Mouse (Mus musculus): Measurements from ENCODE around the gene Taf6.
"Not testable (repeated sequence)": the region's sequence is repeated elsewhere in the genome, so short reads cannot be mapped to it uniquely, and the experiment has no call there.

The Taf6 gene

DNA sequence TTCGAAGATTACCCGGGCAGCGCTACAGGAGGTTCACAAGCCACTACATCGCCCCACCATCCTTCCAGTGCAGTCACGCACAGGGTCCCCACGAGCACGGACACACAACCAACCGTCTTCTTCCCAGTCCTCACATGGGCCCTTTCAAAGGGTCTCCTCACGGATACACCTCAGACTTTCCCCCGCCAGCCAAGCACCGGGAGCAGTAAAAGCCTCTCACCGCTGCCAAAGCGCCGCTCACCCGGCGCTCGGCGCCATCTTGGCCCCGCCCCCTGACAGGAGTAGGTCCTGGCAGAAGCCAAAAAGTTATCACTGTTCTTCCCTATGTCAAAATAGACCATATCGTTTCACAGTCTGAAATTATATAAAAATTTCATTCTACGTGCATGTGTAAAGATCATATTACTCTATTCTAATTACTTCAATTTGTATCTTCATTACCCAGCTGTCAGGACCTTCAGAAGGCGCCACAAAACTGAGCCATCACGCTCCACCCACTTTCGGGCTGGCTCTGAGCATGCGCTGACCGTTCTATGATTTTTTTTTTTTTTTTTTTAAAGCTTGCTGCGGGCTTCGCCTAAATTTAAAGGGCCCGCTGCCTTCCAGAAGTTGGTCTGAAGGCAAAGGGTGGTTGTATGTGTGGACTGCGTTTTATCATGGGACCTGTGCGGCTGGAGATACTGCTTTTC is at the start of gene Taf6, which contains the start of gene Cnpy4:
Gene Taf6, minus strand, starts transcription at position 502 of the 689 bp plus-strand sequence.
Gene Cnpy4, plus strand, starts transcription at position 536 of the 689 bp plus-strand sequence.
- peak; percentile 63 to 73 for DNase-seq (ENCODE audit: low spot score in 2 of 2)

DNA sequence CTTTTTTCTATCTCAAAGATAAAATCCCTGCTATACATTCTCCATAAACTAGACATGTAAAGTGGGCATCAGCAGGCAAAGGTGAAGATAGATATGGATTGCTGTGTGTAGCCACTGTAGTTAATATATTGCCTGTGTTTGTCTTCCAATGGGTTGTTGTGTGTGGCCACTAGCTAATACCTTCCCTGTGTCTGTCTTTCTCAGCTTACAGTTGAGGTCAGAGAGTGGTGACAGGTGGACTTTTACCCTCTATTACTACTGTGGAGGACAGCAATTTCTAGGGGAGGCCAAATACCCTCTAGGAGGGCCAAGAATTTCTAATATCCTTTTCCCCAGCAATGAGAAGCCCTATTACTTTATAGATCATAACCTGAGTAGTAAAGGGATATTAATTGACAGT is 47.0 kb upstream of the Taf6 start:
- DNase-seq (ENCODE audit: low spot score in 2 of 2) = no peak

DNA sequence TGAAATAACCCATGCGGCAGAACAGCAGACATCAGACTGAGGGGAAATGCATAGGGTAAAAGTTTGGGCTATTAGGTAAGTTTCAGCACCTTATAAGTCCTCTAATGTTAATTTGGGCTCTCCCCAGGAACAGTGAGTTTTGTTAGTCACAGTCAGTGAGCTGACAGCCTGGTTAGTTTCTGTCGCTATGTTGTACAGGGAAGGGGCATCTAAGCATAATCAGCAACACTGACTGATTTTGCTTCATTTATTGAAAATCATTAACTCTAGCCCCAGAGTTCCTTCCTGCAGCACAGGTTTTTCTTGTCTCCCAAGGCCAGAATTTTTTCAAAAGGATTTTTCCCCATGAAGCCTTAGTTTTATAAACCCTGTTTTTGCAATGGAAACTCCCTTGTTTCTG is 46.5 kb upstream of the Taf6 start:
- no peak for DNase-seq (ENCODE audit: low spot score in 2 of 2)

DNA sequence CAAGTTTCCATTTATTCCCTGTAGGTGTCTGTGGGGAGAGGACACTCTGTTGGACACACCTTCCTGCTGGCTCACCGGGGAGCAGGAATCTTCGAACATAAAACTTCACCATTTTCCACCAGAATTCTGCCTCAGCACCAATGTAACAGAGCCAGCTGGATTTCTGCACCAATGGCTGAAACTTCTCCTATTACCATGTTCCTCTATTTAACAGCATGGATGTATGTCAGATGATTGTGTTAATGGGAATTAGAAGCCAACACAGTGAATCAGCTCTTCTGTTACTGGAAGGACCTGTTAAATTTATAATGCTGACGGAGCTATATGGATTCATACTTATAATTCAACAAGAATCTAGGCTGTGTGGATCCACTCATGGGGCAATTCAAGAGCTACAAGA is 42.3 kb upstream of the Taf6 start:
- no peak for DNase-seq (ENCODE audit: low spot score in 2 of 2)

DNA sequence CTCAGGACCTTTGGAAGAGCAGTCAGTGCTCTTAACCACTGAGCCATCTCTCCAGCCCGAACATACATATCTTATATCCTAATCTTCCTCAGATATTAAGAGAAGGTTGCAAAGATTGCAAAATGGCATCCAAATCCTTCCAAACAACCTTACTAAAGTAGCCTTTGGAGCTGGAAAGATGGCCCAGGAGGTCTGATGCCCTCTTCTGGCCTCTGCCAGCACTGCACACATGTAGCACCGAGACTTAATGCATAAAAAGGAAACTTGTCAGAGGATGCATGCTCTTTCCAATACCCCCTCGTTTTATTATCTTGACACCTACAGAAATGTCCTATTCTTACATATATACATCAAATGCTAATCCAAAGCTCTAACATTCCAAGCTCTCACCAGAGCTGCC is 40.8 kb upstream of the Taf6 start:
- DNase-seq (ENCODE audit: low spot score in 2 of 2) = peak in 1 of 2 experiments; percentile 5

DNA sequence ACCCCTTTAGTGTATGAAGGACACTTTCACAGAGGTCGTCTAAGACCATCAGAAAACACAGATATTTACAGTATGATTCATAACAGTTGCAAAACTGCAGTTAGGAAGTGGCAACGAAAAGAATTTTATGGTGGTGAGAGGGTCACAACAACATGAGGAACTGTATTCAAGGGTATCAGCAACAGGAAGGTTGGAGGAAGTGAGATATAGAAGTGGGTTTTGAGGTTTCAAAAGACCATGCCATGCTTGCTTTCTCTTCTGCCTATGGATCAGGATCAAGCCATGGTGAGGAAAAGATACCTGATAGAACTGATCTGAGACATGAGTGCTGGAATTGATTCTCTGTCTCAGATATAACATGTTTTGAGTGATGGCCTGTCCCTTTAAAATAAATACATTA is 40.1 kb upstream of the Taf6 start:
- no peak for DNase-seq (ENCODE audit: low spot score in 2 of 2)

DNA sequence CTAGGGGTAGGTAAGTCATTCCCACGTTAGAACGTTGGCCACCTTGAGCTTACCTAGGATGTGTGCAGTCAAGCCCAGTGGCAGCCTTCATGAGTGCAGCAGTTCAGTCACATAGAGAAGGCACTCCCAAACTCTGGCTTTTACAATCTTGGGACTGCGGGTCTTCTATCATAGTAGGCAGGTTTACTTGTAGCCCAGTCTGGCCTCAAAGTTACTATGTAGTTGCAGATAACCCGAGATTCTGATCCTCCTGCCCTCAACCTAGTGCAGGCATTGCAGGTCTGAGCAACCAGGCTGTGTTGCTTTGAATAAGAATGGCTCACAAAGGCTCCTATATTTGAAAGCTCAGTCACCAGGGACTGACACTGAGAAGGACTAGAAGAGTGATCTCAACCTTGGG is 39.2 kb upstream of the Taf6 start:
- DNase-seq (ENCODE audit: low spot score in 2 of 2) = no peak

DNA sequence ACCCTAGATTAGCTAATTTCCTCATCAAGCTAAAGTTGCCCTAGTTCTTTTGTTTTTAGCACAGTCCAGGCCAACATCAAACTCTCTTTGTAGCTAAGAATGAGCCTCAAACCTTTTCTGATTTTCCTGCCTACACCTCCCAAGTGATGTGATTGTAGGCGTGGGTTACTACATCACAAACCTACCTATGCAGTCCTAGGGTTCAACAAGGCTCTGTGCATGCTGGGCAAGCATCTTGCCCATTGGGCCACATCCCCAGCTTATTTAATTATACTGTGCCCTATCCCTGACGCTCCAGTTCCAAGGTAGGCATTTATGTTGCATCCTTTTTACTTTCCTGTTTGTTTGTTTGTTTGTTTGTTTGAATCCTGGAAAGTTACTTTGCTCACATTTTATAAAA is 38.4 kb upstream of the Taf6 start, which contains the start of gene Nxpe5:
Gene Nxpe5, plus strand, starts transcription at position 199 of the 400 bp plus-strand sequence.
- DNase-seq (ENCODE audit: low spot score in 2 of 2) = no peak

DNA sequence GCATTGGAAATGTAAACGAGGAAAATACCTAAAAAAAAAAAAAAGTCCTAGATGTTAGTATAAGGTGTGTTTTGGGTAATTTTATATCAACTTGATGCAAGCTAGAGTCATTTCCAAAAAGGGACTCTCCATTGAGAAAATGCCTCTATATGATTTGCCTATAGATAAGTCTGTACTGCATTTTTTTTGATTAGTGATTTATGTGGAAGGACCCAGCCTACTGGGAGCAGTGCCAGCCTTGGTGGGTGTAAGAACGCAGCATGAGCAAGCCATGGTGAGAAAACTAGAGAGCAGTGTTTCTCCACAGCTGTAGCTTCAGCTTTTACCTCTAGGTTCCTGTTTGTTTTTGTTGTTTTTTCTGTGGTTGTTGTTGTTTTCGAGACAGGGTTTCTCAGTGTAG is 36.0 kb upstream of the Taf6 start:
- no peak for DNase-seq (ENCODE audit: low spot score in 2 of 2)

DNA sequence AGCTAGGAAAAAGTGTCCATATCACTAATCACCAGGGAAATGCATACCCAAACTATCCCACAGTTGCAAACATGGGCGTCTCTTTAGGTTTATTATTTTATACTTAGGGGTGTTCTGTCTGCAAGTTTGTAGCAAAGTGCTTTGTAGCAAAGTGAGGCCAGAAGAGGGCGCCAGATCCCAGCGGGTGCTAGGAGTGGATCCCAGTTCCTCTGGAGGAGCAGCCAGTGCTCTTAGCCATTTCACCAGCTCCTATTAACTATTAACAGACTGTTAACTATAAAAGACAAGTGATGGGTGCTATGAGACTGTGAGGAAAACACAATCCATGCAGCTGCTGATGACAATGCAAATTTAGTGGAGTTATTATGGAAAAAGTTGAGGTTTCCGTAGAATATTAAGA is 34.9 kb upstream of the Taf6 start:
- DNase-seq (ENCODE audit: low spot score in 2 of 2) = peak; percentile 45 to 82

DNA sequence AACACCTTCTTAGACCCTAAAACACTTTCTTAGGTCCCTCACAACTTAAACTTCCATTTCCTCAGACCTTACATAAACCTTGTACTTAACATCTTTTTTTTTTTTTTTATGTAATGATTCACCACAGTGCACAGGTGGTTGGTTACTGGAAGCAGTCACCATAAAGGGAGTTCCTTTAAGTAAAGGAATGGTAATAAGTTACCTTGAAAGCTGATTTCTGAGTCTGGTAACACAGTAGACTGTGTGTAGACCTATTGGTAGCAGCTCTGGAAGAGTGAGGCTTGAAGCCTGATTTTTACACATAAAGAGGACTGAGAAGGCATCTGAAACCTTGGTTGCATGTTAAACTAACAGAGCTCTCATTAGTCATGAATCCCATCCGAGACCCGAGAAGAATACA is 32.6 kb upstream of the Taf6 start:
- DNase-seq (ENCODE audit: low spot score in 2 of 2) = no peak

DNA sequence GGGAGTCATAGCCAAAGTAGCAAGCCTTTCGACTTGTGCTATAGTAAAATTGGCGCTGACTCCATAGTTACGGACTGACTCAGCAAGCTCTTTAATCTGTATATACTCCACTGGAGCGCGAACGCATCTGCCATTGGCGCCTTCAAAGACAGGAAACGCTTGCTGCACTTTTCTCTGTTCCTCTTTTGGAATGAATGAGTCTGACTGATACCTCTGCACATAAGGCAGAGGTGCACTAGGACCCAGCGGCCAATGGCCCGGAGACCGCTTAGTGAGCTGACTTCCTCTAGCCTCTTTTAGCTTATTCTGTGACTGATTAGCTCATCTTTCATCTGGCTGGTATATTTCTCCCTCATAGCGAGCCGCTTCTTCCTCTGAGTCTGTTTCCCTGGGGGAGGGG is 29.4 kb upstream of the Taf6 start:
- DNase-seq (ENCODE audit: low spot score in 2 of 2) = not testable (repeated sequence)

DNA sequence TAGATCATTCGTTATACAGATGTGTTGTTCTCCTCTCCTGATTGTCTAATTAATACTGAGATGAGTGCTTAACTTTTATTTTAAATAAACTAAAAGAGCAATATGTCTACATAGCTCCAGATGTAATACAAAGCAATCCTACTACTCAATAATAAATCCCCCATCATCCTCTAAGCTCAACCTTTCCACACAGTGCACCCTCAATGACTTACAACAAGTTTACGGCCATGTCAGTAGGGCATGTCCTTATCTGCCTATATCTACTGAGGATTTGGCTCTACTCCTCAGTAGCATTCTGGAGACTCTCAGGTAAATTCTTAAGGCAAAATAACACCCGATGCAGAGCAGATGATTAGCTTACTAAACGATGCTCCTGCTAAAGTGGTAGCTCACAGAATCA is 20.6 kb upstream of the Taf6 start:
- DNase-seq (ENCODE audit: low spot score in 2 of 2) = no peak

DNA sequence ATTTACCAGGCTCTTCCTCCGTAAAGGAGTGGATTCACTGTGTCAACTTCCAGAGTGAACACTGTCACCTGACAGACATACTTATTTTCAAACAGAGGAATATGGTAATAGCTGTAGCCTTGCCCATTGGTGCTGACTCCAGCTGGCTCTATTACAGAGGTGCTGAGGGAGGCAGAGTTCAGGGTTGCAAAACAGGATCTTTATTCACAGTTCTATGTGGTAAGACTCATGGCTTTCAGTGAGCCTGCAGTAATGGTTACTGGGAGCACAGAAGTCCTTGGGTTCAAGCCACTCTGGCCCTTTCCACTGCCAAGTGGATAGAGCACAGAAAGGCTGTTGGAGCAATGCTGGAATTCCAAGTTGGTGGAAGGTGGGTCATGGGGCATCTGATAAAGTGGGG is 20.0 kb upstream of the Taf6 start:
- no peak for DNase-seq (ENCODE audit: low spot score in 2 of 2)

DNA sequence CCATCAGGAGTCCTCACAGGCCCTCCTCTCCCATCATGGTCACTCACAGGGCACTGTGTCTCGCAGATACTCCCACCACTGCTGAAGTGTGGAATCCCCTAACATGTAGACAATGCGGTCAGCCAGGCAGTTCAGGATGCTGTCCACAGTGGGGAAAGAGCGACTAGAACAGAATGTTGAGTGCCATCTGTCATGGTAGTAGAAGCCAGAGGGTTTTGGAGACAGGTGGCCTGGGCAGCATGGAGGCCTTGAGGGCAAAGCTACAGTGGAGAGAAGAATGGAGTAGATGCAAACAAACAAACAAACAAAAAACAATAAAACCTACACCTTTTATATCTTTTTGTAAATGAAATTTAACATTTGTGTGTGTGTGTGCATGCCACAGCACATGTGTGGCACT is 14.8 kb upstream of the Taf6 start:
- DNase-seq (ENCODE audit: low spot score in 2 of 2) = no peak

DNA sequence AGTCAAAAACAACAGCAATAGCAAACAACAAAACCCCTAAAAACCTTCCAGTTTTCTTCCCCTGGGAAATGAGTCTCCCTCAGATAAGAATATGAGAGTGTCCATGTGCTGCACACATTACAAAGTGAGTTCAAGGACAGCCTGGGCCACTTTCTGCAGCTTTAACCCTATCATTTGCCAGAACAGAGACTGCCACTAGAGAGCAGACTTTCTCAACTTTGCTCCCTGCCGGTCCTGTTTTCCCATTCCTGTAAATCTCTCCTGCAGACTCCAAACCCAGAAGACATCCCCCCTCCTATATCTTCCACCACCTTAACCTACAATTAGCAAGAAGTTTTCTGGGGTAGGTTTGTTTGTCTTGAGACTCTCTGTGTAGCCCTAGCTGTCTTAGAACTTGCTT is 12.3 kb upstream of the Taf6 start:
- DNase-seq (ENCODE audit: low spot score in 2 of 2) = no peak

DNA sequence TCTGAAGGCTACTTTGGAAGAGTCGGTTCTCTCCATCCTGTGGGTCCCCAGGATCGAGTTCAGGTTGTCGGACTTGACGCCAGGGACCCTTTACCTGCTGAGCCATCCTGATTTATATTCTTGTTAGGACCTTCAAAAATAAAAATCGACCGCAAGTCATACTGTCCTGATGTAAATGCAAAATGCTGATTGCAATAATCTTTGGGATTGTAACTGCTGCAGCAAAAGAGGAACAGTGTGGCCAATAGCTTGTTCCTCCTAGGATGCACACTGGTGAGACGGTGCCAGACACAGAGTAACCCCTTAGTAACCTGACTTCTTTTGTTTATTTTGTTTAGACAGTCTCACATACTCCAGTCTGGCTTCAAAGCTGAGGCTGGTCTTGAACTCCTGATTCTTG is 8.2 kb upstream of the Taf6 start:
- no peak for DNase-seq (ENCODE audit: low spot score in 2 of 2)

DNA sequence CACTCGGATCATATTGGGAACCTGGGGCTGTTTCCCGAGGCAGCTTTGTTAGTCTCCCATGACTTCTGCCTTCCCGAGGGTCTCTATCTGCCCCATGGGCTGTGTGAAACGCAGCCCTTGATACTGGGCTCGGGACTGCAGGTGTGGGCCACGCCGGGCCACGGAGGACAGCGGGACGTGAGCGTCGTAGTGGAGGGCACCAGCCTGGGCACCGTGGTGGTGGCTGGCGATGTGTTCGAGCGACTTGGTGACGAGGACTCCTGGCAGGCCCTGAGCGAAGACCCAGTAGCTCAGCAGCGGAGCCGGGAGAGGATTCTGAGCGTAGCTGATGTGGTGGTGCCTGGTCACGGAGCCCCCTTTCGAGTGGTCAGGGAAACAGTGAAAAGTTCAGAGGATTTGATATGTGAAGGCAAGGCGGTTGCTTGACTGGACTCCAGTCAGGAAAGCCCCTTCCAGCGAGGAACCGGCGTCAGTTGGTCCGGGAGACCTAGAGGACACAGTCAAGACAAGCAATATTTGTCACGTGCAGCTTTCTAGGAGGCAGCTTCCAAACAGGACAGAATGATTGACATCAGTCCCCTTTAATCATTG is 7.6 kb upstream of the Taf6 start:
- peak in 1 of 2 experiments; percentile 35 for DNase-seq (ENCODE audit: low spot score in 2 of 2)

DNA sequence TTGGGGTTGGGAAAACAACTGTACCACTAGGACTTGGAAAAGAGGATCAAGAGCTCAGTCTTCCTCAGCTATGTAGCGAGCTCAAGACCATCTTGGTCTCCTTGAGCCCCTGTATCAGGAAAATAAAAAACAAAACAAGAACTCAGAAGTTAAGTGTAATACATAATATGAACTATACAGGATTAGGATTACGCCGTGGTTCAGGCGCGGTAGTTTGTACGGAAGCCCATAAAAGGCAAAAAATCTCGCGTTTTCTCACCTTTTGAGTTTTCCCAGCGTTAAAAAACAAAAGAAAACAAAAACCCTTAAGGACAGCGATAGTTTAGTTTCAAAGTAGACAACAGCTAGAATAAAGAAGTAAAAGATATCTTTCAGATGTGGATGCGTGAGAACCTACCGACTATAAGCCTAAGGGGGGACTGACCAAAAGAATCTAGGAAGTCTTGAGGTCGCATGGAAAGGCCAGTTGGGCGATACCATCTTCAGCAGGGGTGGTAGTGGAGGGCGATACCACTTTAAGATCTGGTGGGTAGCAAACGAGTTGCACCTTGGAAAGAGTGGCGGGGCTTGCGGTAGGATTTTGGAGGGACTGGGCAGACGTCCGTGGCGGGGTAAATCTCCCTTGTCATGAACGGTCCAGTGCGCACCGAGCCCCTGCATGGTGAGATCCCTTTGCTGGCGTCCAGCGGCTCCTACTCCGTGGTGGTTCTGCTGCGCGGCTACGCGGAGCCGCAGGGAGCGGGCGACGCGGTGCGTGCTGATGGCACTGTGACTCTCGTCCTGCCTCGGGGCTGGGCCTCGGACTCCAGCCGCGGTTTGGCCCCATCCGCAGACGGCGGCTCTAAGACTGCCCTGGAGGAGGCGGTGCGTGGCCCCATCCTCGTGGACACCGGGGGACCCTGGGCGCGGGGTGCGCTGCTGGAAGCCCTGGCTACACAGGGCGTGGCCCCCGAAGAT is 6.8 kb upstream of the Taf6 start, which contains the start of gene Mblac1:
Gene Mblac1, plus strand, starts transcription at position 544 of the 957 bp plus-strand sequence.
- peak; percentile 71 to 73 for DNase-seq (ENCODE audit: low spot score in 2 of 2)

DNA sequence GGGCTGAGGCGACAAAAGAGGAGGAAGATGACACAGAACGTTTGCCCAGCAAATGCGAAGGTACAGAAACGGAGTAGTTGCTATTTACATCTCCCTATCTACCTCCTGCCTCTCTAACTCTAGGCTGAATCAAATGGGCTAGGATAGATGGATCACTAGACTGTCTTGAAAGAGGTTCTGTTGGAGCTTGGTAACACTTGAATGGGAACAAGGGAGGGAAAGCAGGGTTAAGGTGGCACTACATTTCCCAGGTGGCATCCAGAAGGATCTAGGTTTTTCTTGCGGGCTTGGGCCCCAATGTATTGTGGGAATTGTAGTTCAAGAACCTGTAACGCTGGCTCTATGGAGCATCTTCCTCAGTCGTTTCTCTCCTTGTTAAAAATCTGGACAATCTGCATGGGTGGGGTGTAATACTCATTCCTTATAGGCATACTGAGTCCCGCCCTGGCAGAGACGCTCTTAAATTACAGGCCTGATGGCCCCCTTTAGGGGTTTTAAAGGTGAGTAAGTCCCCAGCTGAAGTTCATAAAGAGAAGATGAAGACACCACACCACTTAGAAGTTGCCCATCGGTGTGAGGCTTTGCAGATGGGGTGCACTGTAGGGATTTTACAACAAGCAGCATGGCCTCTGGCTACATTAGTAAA is 533 bp upstream of the Taf6 start:
- DNase-seq (ENCODE audit: low spot score in 2 of 2) = peak; percentile 54 to 55

DNA sequence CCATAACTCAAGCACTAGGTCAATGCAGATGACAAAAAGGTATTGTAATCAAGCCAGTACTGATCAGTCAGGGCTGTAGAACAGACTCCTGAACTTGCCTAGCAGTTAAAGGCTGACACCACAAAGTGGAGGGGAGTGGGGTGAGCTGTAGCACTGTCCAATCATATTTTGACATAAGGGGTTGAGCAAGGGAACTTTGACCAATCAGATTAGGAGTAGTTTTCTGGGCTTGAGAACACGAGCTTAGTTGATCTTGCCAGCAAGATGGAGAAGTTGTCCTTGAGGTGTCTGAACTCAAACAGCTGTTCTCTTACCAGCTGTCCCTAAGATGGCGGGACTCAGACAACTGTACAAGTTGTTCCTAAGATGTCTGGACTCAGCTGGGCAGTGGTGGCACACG is 14.0 kb downstream of the Taf6 start:
- DNase-seq (ENCODE audit: low spot score in 2 of 2) = no peak

All from frontal cortex, postnatal 14 days (tissue).